Mouse (Mus musculus) intestine, postnatal 0 days (tissue): ENCODE measurements around the gene Eya4. TPM values are rescaled to one million over a fixed set of nuclear protein-coding genes. Genes with fewer than 3 reads are reported as not detected.

ENCODE experiments used
- ATAC-seq: fragments of 200-750 bp; cut with Nextera tagmentation; 2 replicates; pipeline ENCODE4 v1.8.0; 2017; ENCODE audit warnings: mild to moderate bottlenecking, moderate TSS enrichment, moderate library complexity
- H3K27ac ChIP-seq: fragments of 300-500 bp; sonication (generic); 2 replicates; pipeline ENCODE4 v1.5.1; 2014; ENCODE audit warnings: mild to moderate bottlenecking, low read depth, low read length, moderate library complexity
- H3K27me3 ChIP-seq: fragments of 300-500 bp; sonication (generic); replicated peaks from 2 replicates; pipeline ENCODE4 v1.6.1; 2014; ENCODE audit warnings: low read length, mixed read lengths; ENCODE audit not compliant: control insufficient read depth, insufficient read depth
- H3K36me3 ChIP-seq: fragments of 300-500 bp; sonication (generic); 2 replicates; pipeline ENCODE4 v1.6.1; 2014; ENCODE audit warnings: mild to moderate bottlenecking, moderate library complexity; ENCODE audit not compliant: control insufficient read depth, insufficient read depth
- H3K4me1 ChIP-seq: fragments of 300-500 bp; sonication (generic); replicated peaks from 2 replicates; pipeline ENCODE4 v1.6.1; 2014; ENCODE audit warnings: antibody characterized with exemption, low read length, mixed read lengths; ENCODE audit not compliant: control insufficient read depth, insufficient read depth
- H3K4me2 ChIP-seq: fragments of 300-500 bp; sonication (generic); replicated peaks from 2 replicates; pipeline ENCODE4 v1.6.1; 2014; ENCODE audit warnings: low read depth, mild to moderate bottlenecking, moderate library complexity
- H3K4me3 ChIP-seq: fragments of 300-500 bp; sonication (generic); 2 replicates; pipeline ENCODE4 v1.5.1; 2014; ENCODE audit warnings: low read depth, low read length
- H3K9ac ChIP-seq: fragments of 300-500 bp; sonication (generic); 2 replicates; pipeline ENCODE4 v1.6.1; 2014; ENCODE audit warnings: mild to moderate bottlenecking, low read depth, low read length
- H3K9me3 ChIP-seq: fragments of 300-500 bp; sonication (generic); 2 replicates; pipeline ENCODE4 v1.6.1; 2016; ENCODE audit warnings: mixed run types; ENCODE audit not compliant: control insufficient read depth
- CTCF ChIP-seq: sonication (generic); IDR thresholded peaks from 2 replicates; pipeline ENCODE4 v1.5.1; 2016; ENCODE audit warnings: low read depth, mild to moderate bottlenecking, control low read depth, antibody characterized with exemption, moderate library complexity
- WGBS: fragments of 180-500 bp; shearing (Covaris S2); extraction: QIAGEN DNeasy Blood & Tissue Kit; methylation state at CpG from one replicate; pipeline ENCODE4 v1.1.7; 2014; 5-methylcytosine and 5-hydroxymethylcytosine counted together
- polyA plus RNA-seq: library from polyadenylated mRNA; unstranded; fragments of >200 nt; fragmentation: Nextera tagmentation; extraction: Ambion mirVana; gene quantifications from 2 replicates; pipeline ENCODE4 v1.2.1, GENCODE M21; 2015

The Eya4 gene
- polyA plus RNA-seq, 1 experiment from 2014 or later, result 0.69 TPM

- WGBS, result 66% methylated on average over 4 of the region's 4 CpGs
- Histone ChIP-seq H3K27me3 (no peaks in the 10 kb centered on the region), H3K4me2 (no peak overlapping the region), H3K4me3 (no peak overlapping the region), H3K36me3 (no peaks in the 10 kb centered on the region), H3K9ac (no peak overlapping the region), H3K4me1 (no peaks in the 10 kb centered on the region), H3K27ac (no peak overlapping the region), H3K9me3 (no peaks in the 10 kb centered on the region)
- no peak for ATAC-seq
- no peak for TF ChIP-seq CTCF
Observed at GRCm38 (mm10) chr10:23203885-23204284, 146.7 kb downstream of the Eya4 start.

- Histone ChIP-seq H3K4me1 (no peaks in the 10 kb centered on the region), H3K27me3 (no peaks in the 10 kb centered on the region), H3K27ac (no peak overlapping the region), H3K36me3 (no peaks in the 10 kb centered on the region), H3K9me3 (no peaks in the 10 kb centered on the region), H3K9ac (no peak overlapping the region), H3K4me3 (no peak overlapping the region), H3K4me2 (no peak overlapping the region)
- no peak for ATAC-seq
- 80% methylated on average over 10 of the region's 10 CpGs for WGBS
- TF ChIP-seq CTCF, result no peak
Observed at GRCm38 (mm10) chr10:23203144-23203838, 147.3 kb downstream of the Eya4 start.

- Histone ChIP-seq H3K36me3 (no peaks in the 10 kb centered on the region), H3K9me3 (no peaks in the 10 kb centered on the region), H3K4me3 (no peak overlapping the region), H3K9ac (no peak overlapping the region), H3K4me2 (no peak overlapping the region), H3K27ac (no peak overlapping the region), H3K4me1 (no peaks in the 10 kb centered on the region), H3K27me3 (no peaks in the 10 kb centered on the region)
- WGBS, result 93% methylated on average over 4 of the region's 4 CpGs
- TF ChIP-seq CTCF, result no peak
- no peak for ATAC-seq
Observed at GRCm38 (mm10) chr10:23202591-23202990, 148.0 kb downstream of the Eya4 start.

GRCm38 (mm10) chr10:23198251-23198650 is 152.3 kb downstream of the Eya4 start:
- no peak overlapping the region for H3K9ac ChIP-seq
- H3K4me2 ChIP-seq, result no peak overlapping the region
- no peaks in the 10 kb centered on the region for H3K36me3 ChIP-seq
- no peaks in the 10 kb centered on the region for H3K4me1 ChIP-seq
- no peak for ATAC-seq
- H3K27ac ChIP-seq, result no peak overlapping the region
- WGBS, result 54% methylated on average over 5 of the region's 5 CpGs
- no peaks in the 10 kb centered on the region for H3K9me3 ChIP-seq
- no peak for TF ChIP-seq CTCF
- no peaks in the 10 kb centered on the region for H3K27me3 ChIP-seq
- H3K4me3 ChIP-seq, result no peak overlapping the region

GRCm38 (mm10) chr10:23196336-23196735 is 154.2 kb downstream of the Eya4 start:
- H3K27me3 ChIP-seq, result no peaks in the 10 kb centered on the region
- H3K36me3 ChIP-seq, result no peaks in the 10 kb centered on the region
- H3K9ac ChIP-seq, result no peak overlapping the region
- ATAC-seq, result no peak
- no peak for TF ChIP-seq CTCF
- no peak overlapping the region for H3K4me3 ChIP-seq
- H3K4me1 ChIP-seq, result no peaks in the 10 kb centered on the region
- H3K9me3 ChIP-seq, result no peaks in the 10 kb centered on the region
- H3K27ac ChIP-seq, result no peak overlapping the region
- H3K4me2 ChIP-seq, result no peak overlapping the region
- WGBS, result 87% methylated on average over 4 of the region's 4 CpGs

- no peak overlapping the region for H3K4me3 ChIP-seq
- no peak overlapping the region for H3K27ac ChIP-seq
- no peaks in the 10 kb centered on the region for H3K9me3 ChIP-seq
- H3K36me3 ChIP-seq, result no peaks in the 10 kb centered on the region
- no peaks in the 10 kb centered on the region for H3K27me3 ChIP-seq
- H3K4me1 ChIP-seq, result no peaks in the 10 kb centered on the region
- TF ChIP-seq CTCF, result no peak
- 58% methylated on average over 2 of the region's 2 CpGs for WGBS
- no peak overlapping the region for H3K9ac ChIP-seq
- no peak for ATAC-seq
- no peak overlapping the region for H3K4me2 ChIP-seq
Observed at GRCm38 (mm10) chr10:23195337-23195736, 155.2 kb downstream of the Eya4 start.

GRCm38 (mm10) chr10:23189836-23190235 is 160.8 kb downstream of the Eya4 start:
- no peak overlapping the region for H3K4me2 ChIP-seq
- no peak for TF ChIP-seq CTCF
- no peaks in the 10 kb centered on the region for H3K36me3 ChIP-seq
- H3K4me1 ChIP-seq, result no peaks in the 10 kb centered on the region
- H3K4me3 ChIP-seq, result no peak overlapping the region
- 66% methylated on average over 10 of the region's 10 CpGs for WGBS
- no peaks in the 10 kb centered on the region for H3K27me3 ChIP-seq
- H3K9ac ChIP-seq, result no peak overlapping the region
- no peaks in the 10 kb centered on the region for H3K9me3 ChIP-seq
- H3K27ac ChIP-seq, result no peak overlapping the region
- no peak for ATAC-seq
